Mouse (Mus musculus): Measurements from ENCODE around the gene Sap25. TPM values are rescaled to one million over a fixed set of nuclear protein-coding genes. Genes with fewer than 3 reads are reported as not detected.

Sap25 gene
- polyA plus RNA-seq, 1 experiment from 2014 or later = 2.8 TPM

- 78% methylated on average over 6 of the region's 7 CpGs for WGBS
- H3K36me3 ChIP-seq (replicated peaks; ENCODE audit: control insufficient read depth, insufficient read depth, low read depth, low read length) = no peaks in the 10 kb centered on the region; the same call in 1 of the 2 replicates
- no peaks in the 10 kb centered on the region for H3K9me3 ChIP-seq (replicated peaks; ENCODE audit: control insufficient read depth, low read length)
- H3K27me3 ChIP-seq (ENCODE audit: control insufficient read depth, insufficient read depth, low read length) = no peaks in the 10 kb centered on the region
- DNase-seq (ENCODE audit: low spot score) (peak; percentile 38), ATAC-seq (replicated peaks; ENCODE audit: insufficient number of reproducible peaks, low FRiP score, low TSS enrichment, low read depth) (no peak)
- H3K4me3 ChIP-seq (ENCODE audit: low read depth, low read length) = no peak overlapping the region
- no peak overlapping the region for H3K9ac ChIP-seq (replicated peaks; ENCODE audit: low read length)
- H3K27ac ChIP-seq (replicated peaks; ENCODE audit: low read depth, low read length) = no peak overlapping the region
- no peak overlapping the region for H3K4me2 ChIP-seq (ENCODE audit: low read depth, low read length)
- no peaks in the 10 kb centered on the region for H3K4me1 ChIP-seq (ENCODE audit: control insufficient read depth, insufficient read depth, low read length)
Measured at GRCm38 (mm10) chr5:137654746-137655145, 13.6 kb downstream of the Sap25 start.

- Histone ChIP-seq H3K27me3 (ENCODE audit: control insufficient read depth, insufficient read depth, low read length) (no peaks in the 10 kb centered on the region), H3K4me2 (ENCODE audit: low read depth, low read length) (no peak overlapping the region), H3K9ac (replicated peaks; ENCODE audit: low read length) (no peak overlapping the region), H3K4me1 (ENCODE audit: control insufficient read depth, insufficient read depth, low read length) (no peaks in the 10 kb centered on the region), H3K27ac (replicated peaks; ENCODE audit: low read depth, low read length) (no peak overlapping the region), H3K4me3 (ENCODE audit: low read depth, low read length) (no peak overlapping the region), H3K9me3 (replicated peaks; ENCODE audit: control insufficient read depth, low read length) (no peaks in the 10 kb centered on the region), H3K36me3 (replicated peaks; ENCODE audit: control insufficient read depth, insufficient read depth, low read depth, low read length) (no peaks in the 10 kb centered on the region; the same call in none of the 2 replicates)
- peak; percentile 84 for DNase-seq (ENCODE audit: low spot score)
- 37% methylated on average over 6 of the region's 6 CpGs for WGBS
- ATAC-seq (replicated peaks; ENCODE audit: insufficient number of reproducible peaks, low FRiP score, low TSS enrichment, low read depth) = no peak
Measured at GRCm38 (mm10) chr5:137656977-137657376, 15.8 kb downstream of the Sap25 start.

GRCm38 (mm10) chr5:137660064-137660688 is 19.0 kb downstream of the Sap25 start:
- DNase-seq (ENCODE audit: low spot score) = no peak
- Histone ChIP-seq H3K9me3 (replicated peaks; ENCODE audit: control insufficient read depth, low read length) (no peaks in the 10 kb centered on the region), H3K4me2 (ENCODE audit: low read depth, low read length) (no peak overlapping the region), H3K27ac (replicated peaks; ENCODE audit: low read depth, low read length) (no peak overlapping the region), H3K4me3 (ENCODE audit: low read depth, low read length) (no peak overlapping the region), H3K4me1 (ENCODE audit: control insufficient read depth, insufficient read depth, low read length) (no peaks in the 10 kb centered on the region), H3K27me3 (ENCODE audit: control insufficient read depth, insufficient read depth, low read length) (no peaks in the 10 kb centered on the region), H3K9ac (replicated peaks; ENCODE audit: low read length) (no peak overlapping the region), H3K36me3 (replicated peaks; ENCODE audit: control insufficient read depth, insufficient read depth, low read depth, low read length) (no peaks in the 10 kb centered on the region; the same call in none of the 2 replicates)
- no peak for ATAC-seq (replicated peaks; ENCODE audit: insufficient number of reproducible peaks, low FRiP score, low TSS enrichment, low read depth)
- 89% methylated on average over 6 of the region's 6 CpGs for WGBS

- no peak overlapping the region for H3K9ac ChIP-seq (replicated peaks; ENCODE audit: low read length)
- no peak overlapping the region for H3K27ac ChIP-seq (replicated peaks; ENCODE audit: low read depth, low read length)
- H3K36me3 ChIP-seq (replicated peaks; ENCODE audit: control insufficient read depth, insufficient read depth, low read depth, low read length) = no peaks in the 10 kb centered on the region; the same call in none of the 2 replicates
- H3K27me3 ChIP-seq (ENCODE audit: control insufficient read depth, insufficient read depth, low read length) = no peaks in the 10 kb centered on the region
- ATAC-seq (replicated peaks; ENCODE audit: insufficient number of reproducible peaks, low FRiP score, low TSS enrichment, low read depth) = no peak
- no peak for DNase-seq (ENCODE audit: low spot score)
- H3K4me2 ChIP-seq (ENCODE audit: low read depth, low read length) = no peak overlapping the region
- WGBS = 65% methylated on average over 9 of the region's 9 CpGs
- no peaks in the 10 kb centered on the region for H3K9me3 ChIP-seq (replicated peaks; ENCODE audit: control insufficient read depth, low read length)
- H3K4me3 ChIP-seq (ENCODE audit: low read depth, low read length) = no peak overlapping the region
- H3K4me1 ChIP-seq (ENCODE audit: control insufficient read depth, insufficient read depth, low read length) = no peaks in the 10 kb centered on the region
Measured at GRCm38 (mm10) chr5:137663057-137663456, 21.9 kb downstream of the Sap25 start.

- Histone ChIP-seq H3K4me2 (ENCODE audit: low read depth, low read length) (no peak overlapping the region), H3K4me1 (ENCODE audit: control insufficient read depth, insufficient read depth, low read length) (peaks cover 4% of the 10 kb centered on the region; the same call in 1 of the 2 replicates), H3K27ac (replicated peaks; ENCODE audit: low read depth, low read length) (no peak overlapping the region), H3K27me3 (ENCODE audit: control insufficient read depth, insufficient read depth, low read length) (no peaks in the 10 kb centered on the region), H3K36me3 (replicated peaks; ENCODE audit: control insufficient read depth, insufficient read depth, low read depth, low read length) (no peaks in the 10 kb centered on the region), H3K9me3 (replicated peaks; ENCODE audit: control insufficient read depth, low read length) (no peaks in the 10 kb centered on the region), H3K4me3 (ENCODE audit: low read depth, low read length) (no peak overlapping the region), H3K9ac (replicated peaks; ENCODE audit: low read length) (no peak overlapping the region)
- 83% methylated on average over 10 of the region's 10 CpGs for WGBS
- DNase-seq (ENCODE audit: low spot score) (no peak), ATAC-seq (replicated peaks; ENCODE audit: insufficient number of reproducible peaks, low FRiP score, low TSS enrichment, low read depth) (no peak)
Measured at GRCm38 (mm10) chr5:137668971-137669370, 27.8 kb downstream of the Sap25 start.

- H3K4me3 ChIP-seq (ENCODE audit: low read depth, low read length) = no peak overlapping the region
- no peaks in the 10 kb centered on the region for H3K36me3 ChIP-seq (replicated peaks; ENCODE audit: control insufficient read depth, insufficient read depth, low read depth, low read length)
- 95% methylated on average over 1 of the region's 1 CpGs for WGBS
- DNase-seq (ENCODE audit: low spot score) = no peak
- ATAC-seq (replicated peaks; ENCODE audit: insufficient number of reproducible peaks, low FRiP score, low TSS enrichment, low read depth) = no peak
- H3K9ac ChIP-seq (replicated peaks; ENCODE audit: low read length) = no peak overlapping the region
- peaks cover 4% of the 10 kb centered on the region; the same call in 1 of the 2 replicates for H3K4me1 ChIP-seq (ENCODE audit: control insufficient read depth, insufficient read depth, low read length)
- H3K27ac ChIP-seq (replicated peaks; ENCODE audit: low read depth, low read length) = no peak overlapping the region
- no peaks in the 10 kb centered on the region for H3K27me3 ChIP-seq (ENCODE audit: control insufficient read depth, insufficient read depth, low read length)
- no peaks in the 10 kb centered on the region for H3K9me3 ChIP-seq (replicated peaks; ENCODE audit: control insufficient read depth, low read length)
- H3K4me2 ChIP-seq (ENCODE audit: low read depth, low read length) = no peak overlapping the region
Measured at GRCm38 (mm10) chr5:137670240-137670639, 29.1 kb downstream of the Sap25 start.

GRCm38 (mm10) chr5:137671443-137672240 is 30.5 kb downstream of the Sap25 start:
- H3K9me3 ChIP-seq (replicated peaks; ENCODE audit: control insufficient read depth, low read length) = no peaks in the 10 kb centered on the region
- 30% methylated on average over 9 of the region's 9 CpGs for WGBS

GRCm38 (mm10) chr5:137672361-137672760 is 31.2 kb downstream of the Sap25 start:
- no peak overlapping the region for H3K4me3 ChIP-seq (ENCODE audit: low read depth, low read length)
- peaks cover 4% of the 10 kb centered on the region; the same call in 1 of the 2 replicates for H3K4me1 ChIP-seq (ENCODE audit: control insufficient read depth, insufficient read depth, low read length)
- DNase-seq (ENCODE audit: low spot score) (no peak), ATAC-seq (replicated peaks; ENCODE audit: insufficient number of reproducible peaks, low FRiP score, low TSS enrichment, low read depth) (no peak)
- H3K27me3 ChIP-seq (ENCODE audit: control insufficient read depth, insufficient read depth, low read length) = no peaks in the 10 kb centered on the region
- no peak overlapping the region for H3K4me2 ChIP-seq (ENCODE audit: low read depth, low read length)
- no peaks in the 10 kb centered on the region for H3K9me3 ChIP-seq (replicated peaks; ENCODE audit: control insufficient read depth, low read length)
- no peak overlapping the region for H3K9ac ChIP-seq (replicated peaks; ENCODE audit: low read length)
- no peaks in the 10 kb centered on the region for H3K36me3 ChIP-seq (replicated peaks; ENCODE audit: control insufficient read depth, insufficient read depth, low read depth, low read length)
- 81% methylated on average over 5 of the region's 5 CpGs for WGBS
- H3K27ac ChIP-seq (replicated peaks; ENCODE audit: low read depth, low read length) = no peak overlapping the region

More at GRCm38 (mm10) chr5:137671443-137672240, 30.5 kb downstream of the Sap25 start:
- no peaks in the 10 kb centered on the region for H3K36me3 ChIP-seq (replicated peaks; ENCODE audit: control insufficient read depth, insufficient read depth, low read depth, low read length)
- peaks cover 4% of the 10 kb centered on the region; the same call in 1 of the 2 replicates for H3K4me1 ChIP-seq (ENCODE audit: control insufficient read depth, insufficient read depth, low read length)
- H3K4me3 ChIP-seq (ENCODE audit: low read depth, low read length) = no peak overlapping the region
- ATAC-seq (replicated peaks; ENCODE audit: insufficient number of reproducible peaks, low FRiP score, low TSS enrichment, low read depth) = no peak; the same call in 1 of the 2 replicates
- H3K27ac ChIP-seq (replicated peaks; ENCODE audit: low read depth, low read length) = peak overlapping the region; percentile 59; the same call in 1 of the 2 replicates
- H3K27me3 ChIP-seq (ENCODE audit: control insufficient read depth, insufficient read depth, low read length) = no peaks in the 10 kb centered on the region
- H3K9ac ChIP-seq (replicated peaks; ENCODE audit: low read length) = peak overlapping the region; percentile 23; the same call in 1 of the 2 replicates
- peak; percentile 23 for DNase-seq (ENCODE audit: low spot score)
- H3K4me2 ChIP-seq (ENCODE audit: low read depth, low read length) = no peak overlapping the region
